Mouse (Mus musculus) cortical plate, adult 2 months (tissue): ENCODE results near the gene Olfr1145. TPM values are rescaled to one million over a fixed set of nuclear protein-coding genes. Genes with fewer than 3 reads are reported as not detected.

Experiments
- H3K27ac ChIP-seq: fragments of 200-500 bp; 2 replicates; pipeline ENCODE4 v1.5.1; 2012; ENCODE audit warnings: low read length, control low read depth, inconsistent platforms; ENCODE audit not compliant: insufficient read depth
- H3K4me1 ChIP-seq: fragments of 200-500 bp; 2 replicates; pipeline ENCODE4 v1.6.1; 2011; ENCODE audit warnings: low read length; ENCODE audit not compliant: control insufficient read depth, insufficient read depth
- H3K4me3 ChIP-seq: fragments of 200-500 bp; 2 replicates; pipeline ENCODE4 v1.5.1; 2011; ENCODE audit warnings: mild to moderate bottlenecking, low read length, control low read depth; ENCODE audit not compliant: insufficient read depth
- CTCF ChIP-seq: fragments of 200-500 bp; IDR thresholded peaks from 2 replicates; pipeline ENCODE4 v1.5.1; 2011; ENCODE audit warnings: mild to moderate bottlenecking, control low read depth, low read length; ENCODE audit not compliant: insufficient read depth; ENCODE audit errors: extremely low read depth
- POLR2A ChIP-seq: fragments of 200-500 bp; IDR thresholded peaks from 2 replicates; pipeline ENCODE4 v1.6.1; 2011; ENCODE audit warnings: mild to moderate bottlenecking, low read length, control low read depth; ENCODE audit not compliant: insufficient read depth; ENCODE audit errors: extremely low read depth
- polyA plus RNA-seq: library from polyadenylated mRNA; depleted of rRNA; stranded (reverse); fragments of >200 nt; gene quantifications from 2 replicates; pipeline ENCODE4 v1.2.3, GENCODE M21; 2012; rRNA removed

Olfr1145 gene
- not detected in 2 replicates for polyA plus RNA-seq

DNA sequence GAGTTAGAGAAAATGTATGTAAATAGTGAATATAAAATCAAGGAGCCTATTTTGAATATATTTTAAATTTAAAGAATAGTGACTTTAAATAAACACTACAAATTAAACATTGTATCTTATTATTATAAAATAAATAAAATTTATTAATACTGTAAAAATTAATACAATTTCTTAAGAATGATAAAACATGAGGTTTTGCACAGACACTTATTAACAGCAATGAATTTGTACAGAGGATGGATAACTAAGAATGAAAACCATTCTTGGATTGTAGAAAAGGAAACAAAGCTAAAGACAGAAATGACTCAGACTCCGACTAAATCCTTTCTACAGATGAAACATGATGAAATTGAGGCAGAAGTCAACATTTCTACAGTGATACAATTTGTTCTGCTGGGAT is at the start of gene Olfr1145:
Gene Olfr1145, plus strand, starts transcription at position 301 of the 400 bp plus-strand sequence.
- TF ChIP-seq POLR2A (no peak), CTCF (no peak)
- Histone ChIP-seq H3K4me3 (no peak within 1 kb of the TSS), H3K4me1 (no peaks in the 10 kb centered on the region), H3K27ac (no peak within 1 kb of the TSS)

GRCm38 (mm10) chr2:87776143-87776542 is 33.5 kb upstream of the Olfr1145 start:
- TF ChIP-seq CTCF, result no peak
- TF ChIP-seq POLR2A, result no peak

DNA sequence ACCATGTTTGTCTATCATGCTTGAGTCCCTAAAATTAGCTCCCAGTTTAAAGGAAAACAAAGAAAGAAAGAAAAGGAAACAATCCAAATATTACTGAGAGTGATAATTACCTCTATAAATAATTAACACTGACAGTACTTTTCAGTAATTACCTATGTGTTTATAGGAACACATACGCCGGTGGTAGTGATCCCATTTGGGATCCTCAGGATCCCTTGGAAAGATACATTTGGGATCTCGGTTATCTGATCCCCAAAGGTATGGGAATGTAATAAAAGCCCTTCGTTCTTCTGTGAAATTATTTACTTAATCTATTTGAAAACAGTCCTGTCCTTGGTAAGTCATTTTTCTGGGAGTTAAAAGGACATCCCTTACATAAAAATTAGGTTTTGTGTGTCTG is 30.4 kb upstream of the Olfr1145 start, which contains the start of gene Olfr152:
Gene Olfr152, plus strand, starts transcription at position 301 of the 400 bp plus-strand sequence.
- no peak within 1 kb of the TSS for H3K27ac ChIP-seq
- TF ChIP-seq CTCF (no peak), POLR2A (no peak)
- H3K4me1 ChIP-seq, result no peaks in the 10 kb centered on the region
- H3K4me3 ChIP-seq, result no peak within 1 kb of the TSS

More at GRCm38 (mm10) chr2:87776143-87776542, 33.5 kb upstream of the Olfr1145 start:
- Histone ChIP-seq H3K4me1 (no peaks in the 10 kb centered on the region), H3K27ac (no peak overlapping the region), H3K4me3 (no peak overlapping the region)

DNA sequence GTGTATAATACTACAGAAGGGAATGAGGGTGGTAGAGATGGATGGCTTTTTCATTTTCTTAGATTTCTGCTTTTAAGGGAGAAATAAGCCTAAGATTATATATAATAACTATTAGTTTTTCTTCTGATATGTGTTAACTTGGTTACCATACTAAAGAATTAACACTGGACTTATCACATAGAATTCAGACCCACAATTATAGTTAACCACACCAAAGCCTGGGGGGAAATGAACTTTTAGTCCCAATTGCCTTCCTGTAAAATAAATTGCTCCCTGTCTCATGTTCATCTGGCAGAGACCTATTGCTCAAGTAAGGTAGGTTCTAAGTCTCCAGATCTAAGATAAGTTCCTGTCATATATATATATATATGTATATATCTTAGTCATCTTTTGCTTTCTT is 9.3 kb upstream of the Olfr1145 start, which contains the start of gene Olfr1143:
Gene Olfr1143, plus strand, starts transcription at position 301 of the 400 bp plus-strand sequence.
- TF ChIP-seq CTCF (no peak), POLR2A (no peak)
- H3K27ac ChIP-seq, result no peak within 1 kb of the TSS
- no peak within 1 kb of the TSS for H3K4me3 ChIP-seq
- H3K4me1 ChIP-seq, result no peaks in the 10 kb centered on the region

GRCm38 (mm10) chr2:87830233-87830632 is 20.6 kb downstream of the Olfr1145 start, which contains the start of gene Olfr1148:
Gene Olfr1148, plus strand, starts transcription at chr2:87830533.
- no peak within 1 kb of the TSS for H3K27ac ChIP-seq
- no peaks in the 10 kb centered on the region for H3K4me1 ChIP-seq
- no peak for TF ChIP-seq CTCF
- no peak for TF ChIP-seq POLR2A
- no peak within 1 kb of the TSS for H3K4me3 ChIP-seq

DNA sequence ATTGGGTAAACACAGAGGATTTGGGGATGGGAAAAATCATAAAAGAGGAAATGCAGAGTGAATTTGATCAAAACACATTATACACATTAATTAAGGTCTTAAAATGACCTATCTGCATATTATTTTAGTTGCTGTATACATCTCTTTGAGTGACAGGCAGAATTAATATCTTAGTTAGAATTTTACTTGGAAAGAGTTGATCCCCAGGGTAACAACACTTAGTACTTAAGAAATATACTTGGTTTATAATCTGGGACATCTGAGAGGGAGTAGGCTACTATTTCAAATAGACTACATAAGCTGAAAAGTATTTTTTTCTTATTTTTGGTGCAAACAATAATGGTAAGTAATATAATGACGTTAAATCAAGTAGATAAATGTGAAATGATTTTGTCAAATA is 34.1 kb downstream of the Olfr1145 start, which contains the start of gene Olfr1150-ps1:
Gene Olfr1150-ps1, plus strand, starts transcription at position 301 of the 400 bp plus-strand sequence.
- Histone ChIP-seq H3K4me3 (no peak within 1 kb of the TSS), H3K27ac (no peak within 1 kb of the TSS), H3K4me1 (no peaks in the 10 kb centered on the region)
- TF ChIP-seq CTCF (no peak), POLR2A (no peak)

GRCm38 (mm10) chr2:87855562-87855961 is 45.9 kb downstream of the Olfr1145 start, which contains the start of gene Olfr1151:
Gene Olfr1151, plus strand, starts transcription at chr2:87855862.
- TF ChIP-seq CTCF, result no peak
- no peak for TF ChIP-seq POLR2A
- no peak within 1 kb of the TSS for H3K27ac ChIP-seq
- no peaks in the 10 kb centered on the region for H3K4me1 ChIP-seq
- H3K4me3 ChIP-seq, result no peak within 1 kb of the TSS

Other genes with a start within 250 kb of the Olfr1145 start
- gene Olfr1129, start 235.9 kb upstream of the Olfr1145 start, polyA plus RNA-seq, result not detected in 2 replicates
- not detected in 2 replicates for gene Olfr1130, start 203.6 kb upstream of the Olfr1145 start, polyA plus RNA-seq
- not detected in 2 replicates for gene Olfr1131, start 182.7 kb upstream of the Olfr1145 start, polyA plus RNA-seq
- not detected in 2 replicates for gene Olfr1132, start 172.3 kb upstream of the Olfr1145 start, polyA plus RNA-seq
- gene Olfr1133, start 162.4 kb upstream of the Olfr1145 start, polyA plus RNA-seq, result not detected in 2 replicates
- gene Olfr1134, start 151.4 kb upstream of the Olfr1145 start, polyA plus RNA-seq, result not detected in 2 replicates
- not detected in 2 replicates for gene Olfr1135, start 136.2 kb upstream of the Olfr1145 start, polyA plus RNA-seq
- gene Olfr1136, start 115.9 kb upstream of the Olfr1145 start, polyA plus RNA-seq, result not detected in 2 replicates
- gene Olfr1137, start 96.6 kb upstream of the Olfr1145 start, polyA plus RNA-seq, result not detected in 2 replicates
- gene Olfr1138, start 69.8 kb upstream of the Olfr1145 start, polyA plus RNA-seq, result not detected in 2 replicates
- not detected in 2 replicates for gene Olfr1140, start 66.1 kb upstream of the Olfr1145 start, polyA plus RNA-seq
- not detected in 2 replicates for gene Olfr1141, start 55.8 kb upstream of the Olfr1145 start, polyA plus RNA-seq
- gene Olfr152, start 30.3 kb upstream of the Olfr1145 start, polyA plus RNA-seq, result not detected in 2 replicates
- gene Olfr1143, start 9.2 kb upstream of the Olfr1145 start, polyA plus RNA-seq, result not detected in 2 replicates
- not detected in 2 replicates for gene Olfr1148, start 20.7 kb downstream of the Olfr1145 start, polyA plus RNA-seq
- not detected in 2 replicates for gene Olfr1150-ps1, start 34.2 kb downstream of the Olfr1145 start, polyA plus RNA-seq
- gene Olfr1151, start 46.0 kb downstream of the Olfr1145 start, polyA plus RNA-seq, result not detected in 2 replicates
- gene Olfr1152, start 56.7 kb downstream of the Olfr1145 start, polyA plus RNA-seq, result not detected in 2 replicates
- gene Olfr1153, start 85.1 kb downstream of the Olfr1145 start, polyA plus RNA-seq, result not detected in 2 replicates
- gene Olfr1154, start 95.3 kb downstream of the Olfr1145 start, polyA plus RNA-seq, result not detected in 2 replicates
- not detected in 2 replicates for gene Olfr1155, start 135.3 kb downstream of the Olfr1145 start, polyA plus RNA-seq
- gene Olfr1156, start 143.3 kb downstream of the Olfr1145 start, polyA plus RNA-seq, result not detected in 2 replicates
- not detected in 2 replicates for gene Olfr1157, start 158.5 kb downstream of the Olfr1145 start, polyA plus RNA-seq
- not detected in 2 replicates for gene Olfr74, start 164.8 kb downstream of the Olfr1145 start, polyA plus RNA-seq
- gene Olfr1158, start 180.3 kb downstream of the Olfr1145 start, polyA plus RNA-seq, result not detected in 2 replicates
- not detected in 2 replicates for gene Olfr1160, start 198.4 kb downstream of the Olfr1145 start, polyA plus RNA-seq
- gene Olfr1161, start 213.0 kb downstream of the Olfr1145 start, polyA plus RNA-seq, result not detected in 2 replicates
- not detected in 2 replicates for gene Olfr73, start 227.9 kb downstream of the Olfr1145 start, polyA plus RNA-seq
- gene Olfr1162, start 241.3 kb downstream of the Olfr1145 start, polyA plus RNA-seq, result not detected in 2 replicates